Mouse (Mus musculus): Measurements from ENCODE around the gene Rangap1. TPM values are rescaled to one million over a fixed set of nuclear protein-coding genes. Genes with fewer than 3 reads are reported as not detected.
A peak's percentile ranks its signal among the peaks of the same experiment; 100 is the strongest.
"Not testable (repeated sequence)": the region's sequence is repeated elsewhere in the genome, so short reads cannot be mapped to it uniquely, and the experiment has no call there.

Rangap1 gene
- polyA plus RNA-seq, 1 experiment from 2014 or later: 192 TPM

GRCm38 (mm10) chr15:81702306-81703093 lies 42.8 kb downstream of the Rangap1 start:
- no peaks in the 10 kb centered on the region for H3K4me1 ChIP-seq
- no peak overlapping the region for H3K4me3 ChIP-seq
- H3K36me3 ChIP-seq: peaks cover 58% of the 10 kb centered on the region
- no peaks in the 10 kb centered on the region for H3K9me3 ChIP-seq (replicated peaks)
- H3K27me3 ChIP-seq (ENCODE audit: low read depth, poor library complexity, severe bottlenecking): peaks cover under 1% of the 10 kb centered on the region; the same call in 1 of the 2 replicates
- H3K27ac ChIP-seq (replicated peaks): no peak overlapping the region
- no peak for DNase-seq (ENCODE audit: low spot score)
- WGBS: 92% methylated on average over 13 of the region's 13 CpGs

GRCm38 (mm10) chr15:81701350-81701749 lies 44.0 kb downstream of the Rangap1 start:
- H3K27me3 ChIP-seq (ENCODE audit: low read depth, poor library complexity, severe bottlenecking): peaks cover 12% of the 10 kb centered on the region
- peaks cover 48% of the 10 kb centered on the region for H3K36me3 ChIP-seq
- not testable (repeated sequence) for H3K27ac ChIP-seq (replicated peaks); H3K9me3 ChIP-seq (replicated peaks); DNase-seq (ENCODE audit: low spot score); H3K4me1 ChIP-seq; H3K4me3 ChIP-seq
- WGBS: 82% methylated on average over 4 of the region's 4 CpGs

GRCm38 (mm10) chr15:81700601-81701000 lies 44.7 kb downstream of the Rangap1 start:
- DNase-seq (ENCODE audit: low spot score): no peak
- Histone ChIP-seq H3K4me1 (no peaks in the 10 kb centered on the region), H3K9me3 (replicated peaks) (no peaks in the 10 kb centered on the region), H3K27me3 (ENCODE audit: low read depth, poor library complexity, severe bottlenecking) (peaks cover 19% of the 10 kb centered on the region), H3K4me3 (no peak overlapping the region), H3K27ac (replicated peaks) (no peak overlapping the region), H3K36me3 (peaks cover 40% of the 10 kb centered on the region)
- WGBS: 85% methylated on average over 8 of the region's 8 CpGs

DNA sequence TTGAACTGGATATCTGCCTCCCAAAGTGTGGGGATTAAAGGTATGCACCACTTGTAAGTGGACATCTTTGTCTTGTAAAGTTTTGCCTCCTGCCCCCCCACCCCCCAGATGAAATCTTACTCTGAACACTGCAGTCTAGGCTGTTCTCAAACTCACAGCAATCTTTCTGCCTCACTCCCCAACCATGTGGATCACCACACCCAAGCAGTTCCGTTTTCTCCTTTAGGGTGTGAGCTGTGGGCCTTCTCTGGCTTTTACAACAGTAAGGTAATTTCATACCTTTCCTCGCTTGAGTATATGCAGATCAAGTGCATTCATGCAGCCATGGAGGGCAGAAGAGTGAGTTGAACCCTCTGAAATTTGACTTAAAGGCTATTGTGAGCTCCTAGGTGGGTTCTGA lies 45.2 kb downstream of the Rangap1 start:
- Histone ChIP-seq H3K27ac (replicated peaks) (no peak overlapping the region), H3K9me3 (replicated peaks) (no peaks in the 10 kb centered on the region), H3K4me1 (no peaks in the 10 kb centered on the region), H3K27me3 (ENCODE audit: low read depth, poor library complexity, severe bottlenecking) (peaks cover 23% of the 10 kb centered on the region), H3K4me3 (no peak overlapping the region), H3K36me3 (peaks cover 36% of the 10 kb centered on the region)
- DNase-seq (ENCODE audit: low spot score): no peak
- 72% methylated on average over 2 of the region's 2 CpGs for WGBS

GRCm38 (mm10) chr15:81698532-81698931 lies 46.8 kb downstream of the Rangap1 start:
- 73% methylated on average over 2 of the region's 2 CpGs for WGBS
- H3K9me3 ChIP-seq (replicated peaks): no peaks in the 10 kb centered on the region
- H3K4me3 ChIP-seq: no peak overlapping the region
- no peak for DNase-seq (ENCODE audit: low spot score)
- H3K27me3 ChIP-seq (ENCODE audit: low read depth, poor library complexity, severe bottlenecking): peaks cover 40% of the 10 kb centered on the region
- H3K27ac ChIP-seq (replicated peaks): no peak overlapping the region
- peaks cover 16% of the 10 kb centered on the region for H3K4me1 ChIP-seq
- H3K36me3 ChIP-seq: peaks cover 19% of the 10 kb centered on the region

GRCm38 (mm10) chr15:81697847-81698246 lies 47.5 kb downstream of the Rangap1 start:
- no peak overlapping the region for H3K4me3 ChIP-seq
- DNase-seq (ENCODE audit: low spot score): no peak
- 53% methylated on average over 3 of the region's 3 CpGs for WGBS
- no peak overlapping the region for H3K27ac ChIP-seq (replicated peaks)
- H3K4me1 ChIP-seq: peaks cover 23% of the 10 kb centered on the region
- peaks cover 47% of the 10 kb centered on the region for H3K27me3 ChIP-seq (ENCODE audit: low read depth, poor library complexity, severe bottlenecking)
- H3K36me3 ChIP-seq: peaks cover 13% of the 10 kb centered on the region
- no peaks in the 10 kb centered on the region for H3K9me3 ChIP-seq (replicated peaks)

- DNase-seq (ENCODE audit: low spot score): no peak
- Histone ChIP-seq H3K9me3 (replicated peaks) (no peaks in the 10 kb centered on the region), H3K27ac (replicated peaks) (no peak within 1 kb of the TSS), H3K4me1 (peaks cover 24% of the 10 kb centered on the region), H3K4me3 (no peak within 1 kb of the TSS), H3K27me3 (ENCODE audit: low read depth, poor library complexity, severe bottlenecking) (peaks cover 53% of the 10 kb centered on the region), H3K36me3 (peaks cover 6% of the 10 kb centered on the region)
- WGBS: 58% methylated on average over 7 of the region's 7 CpGs
These were observed 48.2 kb downstream of the Rangap1 start, which contains the start of gene Chadl for GRCm38 (mm10) chr15:81697175-81697574. Gene Chadl, minus strand, starts transcription at chr15:81697287.

DNA sequence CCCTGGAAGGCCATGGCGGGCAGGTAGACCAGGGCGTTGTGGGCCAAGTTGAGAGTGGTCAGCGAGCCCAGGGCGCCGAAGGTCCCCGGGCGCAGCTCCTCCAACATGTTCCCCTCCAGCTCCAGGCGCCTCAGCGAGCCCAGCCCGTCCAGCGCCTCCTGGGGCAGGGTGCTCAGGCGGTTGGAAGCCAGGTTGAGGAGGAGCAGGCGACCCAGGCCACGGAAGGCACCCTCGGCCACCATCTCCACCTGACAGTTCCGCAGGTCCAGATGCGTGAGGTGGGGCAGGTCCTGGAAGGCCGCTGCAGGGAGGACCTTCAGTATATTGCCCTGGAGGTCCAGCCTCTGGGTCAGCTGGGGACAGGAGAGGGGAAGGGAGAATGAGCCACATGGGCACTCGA lies 50.4 kb downstream of the Rangap1 start:
- 25% methylated on average over 19 of the region's 19 CpGs for WGBS
- H3K27me3 ChIP-seq (ENCODE audit: low read depth, poor library complexity, severe bottlenecking): peaks cover 68% of the 10 kb centered on the region

GRCm38 (mm10) chr15:81693967-81694881 lies 51.1 kb downstream of the Rangap1 start:
- H3K36me3 ChIP-seq: no peaks in the 10 kb centered on the region
- H3K4me1 ChIP-seq: peaks cover 24% of the 10 kb centered on the region
- H3K27me3 ChIP-seq (ENCODE audit: low read depth, poor library complexity, severe bottlenecking): peaks cover 68% of the 10 kb centered on the region
- WGBS: under 1% methylated on average over 107 of the region's 107 CpGs
- peak; percentile 89 for DNase-seq (ENCODE audit: low spot score)
- no peaks in the 10 kb centered on the region for H3K9me3 ChIP-seq (replicated peaks)
- H3K4me3 ChIP-seq: peak overlapping the region; percentile 64
- H3K27ac ChIP-seq (replicated peaks): peak overlapping the region; percentile 83

More for the DNA sequence above, 50.4 kb downstream of the Rangap1 start:
- H3K4me3 ChIP-seq: peak overlapping the region; percentile 64
- peak overlapping the region; percentile 83 for H3K27ac ChIP-seq (replicated peaks)
- no peaks in the 10 kb centered on the region for H3K9me3 ChIP-seq (replicated peaks)
- H3K4me1 ChIP-seq: peaks cover 24% of the 10 kb centered on the region
- DNase-seq (ENCODE audit: low spot score): no peak
- no peaks in the 10 kb centered on the region for H3K36me3 ChIP-seq

DNA sequence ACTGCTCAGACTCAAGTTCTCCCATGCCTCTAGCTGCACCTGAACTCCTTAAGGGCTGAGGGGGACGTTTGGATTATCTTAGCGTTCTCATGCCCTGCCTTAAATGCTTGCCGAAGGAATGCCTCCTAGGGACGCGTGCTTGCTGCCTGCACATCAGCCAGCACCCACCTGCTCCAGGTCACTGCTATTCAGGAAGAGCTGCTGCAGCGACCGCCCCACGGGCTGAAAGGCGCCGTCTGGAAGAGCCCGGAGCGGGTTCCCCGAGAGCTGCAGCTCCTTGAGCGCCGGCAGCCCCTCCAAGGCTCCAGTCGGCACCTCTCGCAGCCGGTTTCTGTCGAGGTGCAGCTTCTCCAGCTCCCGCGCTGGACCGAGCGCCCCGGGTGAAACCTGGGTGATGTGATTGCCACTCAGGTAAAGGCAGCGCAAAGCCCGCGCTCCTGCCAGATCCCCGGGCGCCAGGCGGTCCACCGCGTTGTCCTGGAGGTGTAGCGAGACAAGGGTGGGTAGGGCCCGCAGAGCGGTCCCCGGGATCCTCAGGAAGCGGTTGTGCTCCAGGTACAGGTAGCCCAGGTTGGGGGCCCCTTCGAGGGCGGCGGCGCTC lies 51.9 kb downstream of the Rangap1 start:
- Histone ChIP-seq H3K4me3 (peak overlapping the region; percentile 64), H3K9me3 (replicated peaks) (no peaks in the 10 kb centered on the region), H3K27me3 (ENCODE audit: low read depth, poor library complexity, severe bottlenecking) (peaks cover 68% of the 10 kb centered on the region), H3K4me1 (peaks cover 24% of the 10 kb centered on the region), H3K27ac (replicated peaks) (peak overlapping the region; percentile 83), H3K36me3 (peaks cover 6% of the 10 kb centered on the region)
- WGBS: 6% methylated on average over 41 of the region's 41 CpGs
- no peak for DNase-seq (ENCODE audit: low spot score)

DNA sequence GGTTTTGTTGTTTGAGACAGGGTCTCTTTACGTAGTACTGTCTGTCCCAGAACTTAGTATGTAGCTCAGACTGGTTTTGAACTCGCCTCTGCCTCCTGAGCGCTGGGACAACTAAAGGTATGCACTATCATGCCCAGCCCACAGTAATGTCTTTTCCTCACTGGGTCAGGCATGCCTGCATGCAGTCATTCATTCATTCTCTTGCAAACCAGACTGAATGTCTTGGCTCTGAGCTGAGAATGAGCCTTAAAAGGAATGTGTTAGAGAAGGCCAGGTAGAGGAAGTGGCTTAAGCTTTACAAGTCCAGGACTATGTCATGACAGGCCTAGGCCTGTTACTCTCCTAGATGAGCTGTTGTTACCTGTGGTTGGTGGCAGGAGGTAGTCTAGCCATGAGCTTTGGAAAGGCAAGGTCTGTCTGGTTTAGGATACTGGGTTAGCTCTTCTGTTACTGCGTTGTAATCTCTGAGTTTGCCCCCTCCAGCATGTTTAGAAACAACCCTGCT lies 65.0 kb downstream of the Rangap1 start:
- H3K9me3 ChIP-seq (replicated peaks): no peaks in the 10 kb centered on the region
- WGBS: 92% methylated on average over 4 of the region's 4 CpGs
- no peak overlapping the region for H3K27ac ChIP-seq (replicated peaks)
- peaks cover 97% of the 10 kb centered on the region for H3K36me3 ChIP-seq
- no peaks in the 10 kb centered on the region for H3K27me3 ChIP-seq (ENCODE audit: low read depth, poor library complexity, severe bottlenecking)
- H3K4me3 ChIP-seq: no peak overlapping the region
- DNase-seq (ENCODE audit: low spot score): no peak
- H3K4me1 ChIP-seq: no peaks in the 10 kb centered on the region

GRCm38 (mm10) chr15:81676637-81677036 lies 68.7 kb downstream of the Rangap1 start:
- Histone ChIP-seq H3K27ac (replicated peaks) (no peak overlapping the region), H3K9me3 (replicated peaks) (no peaks in the 10 kb centered on the region), H3K36me3 (peaks cover 88% of the 10 kb centered on the region), H3K4me3 (no peak overlapping the region), H3K27me3 (ENCODE audit: low read depth, poor library complexity, severe bottlenecking) (no peaks in the 10 kb centered on the region), H3K4me1 (no peaks in the 10 kb centered on the region)
- WGBS: 93% methylated on average over 3 of the region's 3 CpGs
- DNase-seq (ENCODE audit: low spot score): no peak

Measured in midbrain, embryonic 10.5 days (tissue).